Mouse (Mus musculus) heart, embryonic 15.5 days (tissue): ENCODE results near the gene Xylt2. TPM values are rescaled to one million over a fixed set of nuclear protein-coding genes. Genes with fewer than 3 reads are reported as not detected.

Experiments used
- ATAC-seq: fragments of 200-750 bp; cut with Nextera tagmentation; replicated peaks from 2 replicates; pipeline ENCODE4 v1.8.0; 2017; ENCODE audit warnings: low read depth, moderate TSS enrichment; ENCODE audit not compliant: insufficient number of reproducible peaks, insufficient read depth, low FRiP score
- H3K27ac ChIP-seq: fragments of 300-500 bp; sonication (generic); 2 replicates; pipeline ENCODE4 v1.5.1; 2015; ENCODE audit warnings: mild to moderate bottlenecking, inconsistent platforms
- H3K27me3 ChIP-seq: fragments of 300-500 bp; sonication (generic); 2 replicates; pipeline ENCODE4 v1.6.1; 2015; ENCODE audit warnings: inconsistent platforms
- H3K36me3 ChIP-seq: fragments of 300-500 bp; sonication (generic); 2 replicates; pipeline ENCODE4 v1.6.1; 2015; ENCODE audit warnings: mild to moderate bottlenecking, inconsistent platforms
- H3K4me1 ChIP-seq: fragments of 300-500 bp; sonication (generic); replicated peaks from 2 replicates; pipeline ENCODE4 v1.6.1; 2015; ENCODE audit warnings: inconsistent platforms
- H3K4me2 ChIP-seq: fragments of 300-500 bp; sonication (generic); 2 replicates; pipeline ENCODE4 v1.6.1; 2015; ENCODE audit warnings: inconsistent platforms, mild to moderate bottlenecking, moderate library complexity
- H3K4me3 ChIP-seq: fragments of 300-500 bp; sonication (generic); 2 replicates; pipeline ENCODE4 v1.5.1; 2015; ENCODE audit warnings: mild to moderate bottlenecking, inconsistent platforms
- H3K9ac ChIP-seq: fragments of 300-500 bp; sonication (generic); 2 replicates; pipeline ENCODE4 v1.6.1; 2015; ENCODE audit warnings: mild to moderate bottlenecking, inconsistent platforms
- H3K9me3 ChIP-seq: fragments of 300-500 bp; sonication (generic); replicated peaks from 2 replicates; pipeline ENCODE4 v1.6.1; 2016; ENCODE audit warnings: inconsistent platforms
- WGBS: fragments of 180-500 bp; shearing (Covaris S2); methylation state at CpG from one replicate; pipeline ENCODE4 v1.1.7; 2015; ENCODE audit warnings: mixed read lengths; 5-methylcytosine and 5-hydroxymethylcytosine counted together
- polyA plus RNA-seq: library from polyadenylated mRNA; unstranded; fragments of >200 nt; fragmentation: Nextera tagmentation; extraction: Ambion mirVana; gene quantifications from 2 replicates; pipeline ENCODE4 v1.2.1, GENCODE M21; 2015

Xylt2 gene
- polyA plus RNA-seq, 1 experiment from 2014 or later, result 11.6 TPM

GRCm38 (mm10) chr11:94632988-94633387 is 44.3 kb downstream of the Xylt2 start:
- no peak for ATAC-seq
- 87% methylated on average over 8 of the region's 8 CpGs for whole genome bisulfite sequencing
- Histone ChIP-seq H3K27ac (no peak overlapping the region), H3K27me3 (no peaks in the 10 kb centered on the region), H3K9ac (no peak overlapping the region), H3K4me3 (no peak overlapping the region), H3K4me2 (no peak overlapping the region), H3K36me3 (peaks cover 60% of the 10 kb centered on the region), H3K4me1 (peaks cover 15% of the 10 kb centered on the region), H3K9me3 (no peaks in the 10 kb centered on the region)

DNA sequence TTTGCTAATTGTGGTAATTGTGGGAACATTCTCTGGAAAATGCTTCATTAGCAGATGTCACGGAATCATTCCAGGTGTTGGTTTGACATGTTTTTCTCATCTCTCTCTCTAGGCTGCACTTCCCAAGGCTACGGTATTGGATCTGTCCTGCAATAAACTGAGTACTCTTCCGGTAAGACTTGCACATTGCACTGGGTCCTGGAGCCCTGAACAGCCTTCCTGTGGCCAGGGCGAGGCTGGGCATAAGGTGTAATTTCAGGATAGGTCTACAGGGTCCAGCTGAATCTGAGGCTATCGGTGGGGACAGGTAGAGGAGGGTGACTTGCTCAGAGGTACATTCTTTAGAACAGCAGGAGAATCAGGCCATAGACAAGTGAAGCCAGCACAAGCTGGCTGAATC is 45.3 kb downstream of the Xylt2 start:
- H3K36me3 ChIP-seq, result peaks cover 50% of the 10 kb centered on the region
- H3K4me1 ChIP-seq, result peaks cover 15% of the 10 kb centered on the region
- no peak overlapping the region for H3K4me2 ChIP-seq
- no peak overlapping the region for H3K9ac ChIP-seq
- no peaks in the 10 kb centered on the region for H3K27me3 ChIP-seq
- no peak overlapping the region for H3K27ac ChIP-seq
- H3K9me3 ChIP-seq, result no peaks in the 10 kb centered on the region
- no peak for ATAC-seq
- no peak overlapping the region for H3K4me3 ChIP-seq
- WGBS, result 93% methylated on average over 5 of the region's 5 CpGs

GRCm38 (mm10) chr11:94630199-94631011 is 46.9 kb downstream of the Xylt2 start:
- Histone ChIP-seq H3K36me3 (peaks cover 34% of the 10 kb centered on the region), H3K9me3 (no peaks in the 10 kb centered on the region), H3K27ac (peak overlapping the region; percentile 67), H3K4me1 (peaks cover 15% of the 10 kb centered on the region), H3K4me2 (peak overlapping the region; percentile 67), H3K9ac (peak overlapping the region; percentile 83), H3K27me3 (no peaks in the 10 kb centered on the region), H3K4me3 (peak overlapping the region; percentile 85)
- WGBS, result 9% methylated on average over 26 of the region's 26 CpGs
- no peak for ATAC-seq

- Histone ChIP-seq H3K9me3 (no peaks in the 10 kb centered on the region), H3K27me3 (no peaks in the 10 kb centered on the region), H3K4me2 (peak overlapping the region; percentile 67), H3K4me1 (peaks cover 15% of the 10 kb centered on the region), H3K36me3 (peaks cover 28% of the 10 kb centered on the region), H3K9ac (peak overlapping the region; percentile 83), H3K27ac (peak overlapping the region; percentile 67), H3K4me3 (peak overlapping the region; percentile 85)
- ATAC-seq, result peak; percentile 68
- WGBS, result under 1% methylated on average over 28 of the region's 28 CpGs
These were observed 47.5 kb downstream of the Xylt2 start for GRCm38 (mm10) chr11:94629884-94630198.

GRCm38 (mm10) chr11:94629199-94629883 is 48.0 kb downstream of the Xylt2 start, which contains the start of gene Lrrc59:
Gene Lrrc59 (plus strand): TSS chr11:94629767.
- Histone ChIP-seq H3K27ac (peak within 1 kb of the TSS; percentile 67), H3K4me3 (peak within 1 kb of the TSS; percentile 85), H3K36me3 (peaks cover 23% of the 10 kb centered on the region), H3K4me2 (peak within 1 kb of the TSS; percentile 67), H3K9ac (peak within 1 kb of the TSS; percentile 83), H3K27me3 (no peaks in the 10 kb centered on the region), H3K4me1 (peaks cover 15% of the 10 kb centered on the region), H3K9me3 (no peaks in the 10 kb centered on the region)
- WGBS, result 3% methylated on average over 41 of the region's 41 CpGs
- peak; percentile 96 for ATAC-seq

GRCm38 (mm10) chr11:94622162-94622561 is 55.2 kb downstream of the Xylt2 start:
- Histone ChIP-seq H3K4me1 (no peaks in the 10 kb centered on the region), H3K4me3 (no peak overlapping the region), H3K27ac (no peak overlapping the region), H3K9me3 (no peaks in the 10 kb centered on the region), H3K36me3 (no peaks in the 10 kb centered on the region), H3K27me3 (no peaks in the 10 kb centered on the region), H3K4me2 (no peak overlapping the region), H3K9ac (no peak overlapping the region)
- ATAC-seq, result no peak
- 66% methylated on average over 2 of the region's 2 CpGs for WGBS

DNA sequence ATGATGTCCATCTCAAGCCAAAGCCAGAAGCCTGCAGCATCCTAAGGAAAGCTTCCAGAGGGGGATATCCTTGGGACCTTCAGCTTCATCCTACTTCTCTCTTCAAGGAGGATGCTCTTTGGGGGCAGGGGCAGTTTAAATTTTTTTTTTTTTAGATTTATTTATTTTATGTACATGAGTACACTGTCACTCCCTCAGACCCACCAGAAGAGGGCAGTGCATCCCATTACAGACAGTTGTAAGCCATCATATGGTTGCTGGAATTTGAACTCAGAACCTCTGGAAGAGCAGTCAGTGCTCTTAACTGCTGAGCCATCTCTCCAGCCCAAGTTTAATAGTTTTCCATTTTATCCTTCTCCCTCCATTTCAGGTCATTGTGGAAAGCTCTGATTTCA is 55.9 kb downstream of the Xylt2 start:
- Histone ChIP-seq H3K9me3 (no peaks in the 10 kb centered on the region), H3K27me3 (no peaks in the 10 kb centered on the region), H3K27ac (no peak overlapping the region), H3K4me1 (no peaks in the 10 kb centered on the region), H3K9ac (no peak overlapping the region), H3K4me3 (no peak overlapping the region), H3K36me3 (no peaks in the 10 kb centered on the region), H3K4me2 (no peak overlapping the region)
- no peak for ATAC-seq

DNA sequence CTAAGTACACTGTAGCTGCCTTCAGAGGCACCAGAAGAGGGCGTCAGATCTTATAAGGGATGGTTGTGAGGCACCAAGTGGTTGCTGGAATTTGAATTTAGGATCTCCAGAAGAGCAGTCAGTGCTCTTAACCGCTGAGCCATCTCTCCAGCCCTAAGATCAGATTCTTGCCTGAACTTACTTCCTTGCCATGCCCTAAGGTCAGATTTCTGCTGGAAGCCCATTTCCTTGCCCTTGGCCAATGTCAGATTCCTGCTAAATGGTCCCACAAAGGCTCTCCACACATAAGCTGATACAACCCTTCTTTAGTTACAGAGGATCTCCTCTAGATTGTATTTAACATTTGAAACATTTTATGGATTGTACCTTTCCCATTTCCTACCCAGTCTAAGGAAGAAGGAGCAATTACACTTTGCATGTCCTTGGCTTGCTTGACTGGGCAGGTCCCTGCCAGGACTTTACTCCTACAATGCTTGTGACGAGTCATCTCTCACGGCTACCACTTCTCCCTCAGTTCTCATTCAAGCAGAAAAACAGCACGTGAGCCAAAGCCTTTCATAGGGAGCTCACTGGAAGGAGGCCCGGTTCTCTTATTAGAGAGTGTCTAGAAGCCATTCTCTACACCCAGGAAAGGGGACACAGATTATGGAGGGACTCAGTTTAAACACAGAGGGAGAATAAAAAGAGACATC is 56.4 kb downstream of the Xylt2 start:
- Histone ChIP-seq H3K9ac (no peak overlapping the region), H3K4me2 (no peak overlapping the region), H3K4me1 (no peaks in the 10 kb centered on the region), H3K4me3 (no peak overlapping the region), H3K9me3 (no peaks in the 10 kb centered on the region), H3K36me3 (no peaks in the 10 kb centered on the region), H3K27me3 (no peaks in the 10 kb centered on the region), H3K27ac (no peak overlapping the region)
- ATAC-seq, result no peak
- WGBS, result 50% methylated on average over 6 of the region's 6 CpGs

GRCm38 (mm10) chr11:94617646-94618045 is 59.7 kb downstream of the Xylt2 start:
- Histone ChIP-seq H3K4me1 (no peaks in the 10 kb centered on the region), H3K4me3 (no peak overlapping the region), H3K9me3 (no peaks in the 10 kb centered on the region), H3K4me2 (no peak overlapping the region), H3K9ac (no peak overlapping the region), H3K27me3 (0 out of 2 replicates have a peak, but pooled peaks cover 2% of the 10 kb centered on the region), H3K36me3 (no peaks in the 10 kb centered on the region), H3K27ac (no peak overlapping the region)
- 84% methylated on average over 2 of the region's 2 CpGs for WGBS
- ATAC-seq, result no peak

- Histone ChIP-seq H3K27me3 (0 out of 2 replicates have a peak, but pooled peaks cover 2% of the 10 kb centered on the region), H3K27ac (no peak overlapping the region), H3K4me1 (no peaks in the 10 kb centered on the region), H3K36me3 (no peaks in the 10 kb centered on the region), H3K4me2 (no peak overlapping the region), H3K9me3 (no peaks in the 10 kb centered on the region), H3K9ac (no peak overlapping the region), H3K4me3 (no peak overlapping the region)
- WGBS, result 14% methylated on average over 4 of the region's 4 CpGs
- no peak for ATAC-seq
These were observed 61.8 kb downstream of the Xylt2 start for GRCm38 (mm10) chr11:94615494-94615893.

- no peak for ATAC-seq
- Histone ChIP-seq H3K9me3 (no peaks in the 10 kb centered on the region), H3K36me3 (no peaks in the 10 kb centered on the region), H3K27ac (no peak overlapping the region), H3K4me3 (no peak overlapping the region), H3K9ac (no peak overlapping the region), H3K4me2 (no peak overlapping the region), H3K4me1 (no peaks in the 10 kb centered on the region), H3K27me3 (0 out of 2 replicates have a peak, but pooled peaks cover 2% of the 10 kb centered on the region)
- WGBS, result 84% methylated on average over 4 of the region's 4 CpGs
These were observed 62.7 kb downstream of the Xylt2 start for GRCm38 (mm10) chr11:94614603-94615002.
